Mouse (Mus musculus): ENCODE measurements around the gene Tbc1d22a. TPM values are rescaled to one million over a fixed set of nuclear protein-coding genes. Genes with fewer than 3 reads are reported as not detected.

Tbc1d22a gene
- total and polyA plus RNA-seq, 3 experiments: 15.1 to 21.1 TPM; not detected in 1

DNA sequence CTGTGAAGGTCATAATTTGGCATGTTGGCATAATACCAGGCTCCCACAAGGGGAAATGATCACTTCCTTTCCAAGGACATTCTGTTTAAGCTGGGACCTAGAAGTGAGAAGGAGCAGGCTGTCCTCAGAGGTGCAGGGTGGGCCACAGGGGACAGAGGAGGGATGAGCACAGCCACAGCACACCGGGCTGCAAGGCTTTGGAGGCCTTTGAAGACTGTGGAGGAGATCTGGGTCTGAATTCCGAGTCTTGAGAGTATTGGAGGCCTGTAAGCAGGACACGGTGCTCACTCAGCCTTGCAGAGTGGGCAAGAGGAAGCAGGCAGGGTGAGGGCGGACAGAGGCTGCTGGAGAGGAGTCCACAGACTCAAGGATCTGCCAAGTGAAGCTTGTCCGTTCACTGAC is 6.0 kb downstream of the Tbc1d22a start:
- no peaks in the 10 kb centered on the region; the same call in 1 of the 2 replicates for H3K79me2 ChIP-seq (ENCODE audit: control insufficient read depth, insufficient read depth, low read length, poor library complexity)
- H3K9ac ChIP-seq (ENCODE audit: control insufficient read depth, low read depth, low read length, poor library complexity, severe bottlenecking): no peak overlapping the region
- no peaks in the 10 kb centered on the region for H3K9me3 ChIP-seq (replicated peaks; ENCODE audit: insufficient read depth, low read length)
- H3K27me3 ChIP-seq (ENCODE audit: control insufficient read depth in 1 of 2, insufficient read depth in 2 of 2, low read length in 2 of 2): no peaks in the 10 kb centered on the region
- H3K4me3 ChIP-seq (ENCODE audit: control insufficient read depth in 1 of 2, insufficient read depth in 1 of 2, low read depth in 2 of 2, low read length in 2 of 2): no peak overlapping the region
- peaks cover 0 to under 1% of the 10 kb centered on the region in 2 experiments; a peak in 1 of 4 replicates for H3K36me3 ChIP-seq (ENCODE audit: control insufficient read depth in 1 of 2, insufficient read depth in 2 of 2, low read length in 2 of 2)
- peaks cover 4 to 6% of the 10 kb centered on the region in 2 experiments for H3K4me1 ChIP-seq (ENCODE audit: control insufficient read depth in 1 of 2, insufficient read depth in 2 of 2, low read length in 2 of 2)
- no peak for DNase-seq (ENCODE audit: low read depth, low spot score)
- H3K27ac ChIP-seq (ENCODE audit: control insufficient read depth, low read depth, low read length): no peak overlapping the region
- TF ChIP-seq TBP (IDR thresholded peaks at IDR 0.05; ENCODE audit: low read depth, low read length) (no peak), GABPA (IDR thresholded peaks at IDR 0.05; ENCODE audit: low read depth, low read length) (no peak), CTCF (IDR thresholded peaks at IDR 0.05 in 2 of 3, conservative IDR thresholded peaks at IDR 0.05 in 1 of 3; ENCODE audit: control insufficient read depth in 1 of 3, insufficient read depth in 1 of 3, low read depth in 2 of 3, low read length in 3 of 3, poor library complexity in 1 of 3, severe bottlenecking in 1 of 3) (no peak), USF1 (IDR thresholded peaks at IDR 0.05; ENCODE audit: low read depth, low read length) (no peak), USF2 (IDR thresholded peaks at IDR 0.05; ENCODE audit: borderline replicate concordance in 1 of 2, insufficient read depth in 1 of 2, low read depth in 1 of 2, low read length in 2 of 2) (no peak), SMC3 (IDR thresholded peaks at IDR 0.05; ENCODE audit: low read depth, low read length) (no peak)

DNA sequence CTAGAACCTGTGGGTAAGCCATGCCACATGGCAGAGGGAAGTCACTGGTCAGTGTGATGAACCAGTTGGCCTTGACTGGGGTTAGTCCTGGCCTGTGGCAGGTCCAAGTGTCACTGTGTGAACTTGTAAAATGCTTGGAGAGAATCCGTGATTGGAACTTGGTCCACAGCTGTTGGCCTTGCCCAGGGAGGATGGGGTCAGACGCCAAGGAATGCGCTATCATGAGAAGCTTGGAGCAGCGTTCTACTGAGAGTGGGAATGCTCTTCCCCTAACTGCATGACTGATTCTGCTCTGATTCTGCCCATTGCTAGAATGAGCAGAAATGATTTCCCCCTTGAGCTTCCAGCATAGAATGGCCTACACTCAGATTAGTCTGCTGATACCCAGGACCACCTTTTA is 6.5 kb downstream of the Tbc1d22a start:
- no peaks in the 10 kb centered on the region for H3K36me3 ChIP-seq (ENCODE audit: control insufficient read depth in 1 of 2, insufficient read depth in 2 of 2, low read length in 2 of 2)
- peaks cover 4 to 9% of the 10 kb centered on the region in 2 experiments for H3K4me1 ChIP-seq (ENCODE audit: control insufficient read depth in 1 of 2, insufficient read depth in 2 of 2, low read length in 2 of 2)
- H3K27ac ChIP-seq (ENCODE audit: control insufficient read depth, low read depth, low read length): no peak overlapping the region
- no peak overlapping the region for H3K4me3 ChIP-seq (ENCODE audit: control insufficient read depth in 1 of 2, insufficient read depth in 1 of 2, low read depth in 2 of 2, low read length in 2 of 2)
- no peak for DNase-seq (ENCODE audit: low read depth, low spot score)
- TF ChIP-seq CHD2 (IDR thresholded peaks at IDR 0.05; ENCODE audit: low read length) (no peak), TCF12 (IDR thresholded peaks at IDR 0.05; ENCODE audit: low read depth, low read length) (no peak)
- no peaks in the 10 kb centered on the region for H3K27me3 ChIP-seq (ENCODE audit: control insufficient read depth in 1 of 2, insufficient read depth in 2 of 2, low read length in 2 of 2)
- no peaks in the 10 kb centered on the region; the same call in 1 of the 2 replicates for H3K79me2 ChIP-seq (ENCODE audit: control insufficient read depth, insufficient read depth, low read length, poor library complexity)
- no peak overlapping the region for H3K9ac ChIP-seq (ENCODE audit: control insufficient read depth, low read depth, low read length, poor library complexity, severe bottlenecking)
- H3K9me3 ChIP-seq (replicated peaks; ENCODE audit: insufficient read depth, low read length): no peaks in the 10 kb centered on the region

DNA sequence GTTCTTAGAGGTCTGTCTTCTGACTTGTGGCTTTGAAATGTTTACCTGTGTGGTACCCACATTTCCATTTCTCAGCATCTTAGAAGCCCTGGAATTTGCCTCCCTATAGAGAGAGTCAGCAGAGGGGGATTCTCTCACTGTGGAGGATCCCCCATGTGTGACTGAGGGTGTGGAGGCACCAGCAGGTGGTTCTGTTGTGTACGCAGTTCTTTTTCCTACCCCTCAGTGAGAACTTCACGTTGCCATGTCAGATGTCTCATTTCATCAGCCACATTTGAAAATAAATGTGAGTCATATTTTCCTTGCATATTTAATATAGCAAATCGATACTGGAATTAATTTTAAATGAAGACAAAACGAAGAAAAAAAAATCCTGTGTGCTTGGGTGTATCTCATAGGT is 7.1 kb downstream of the Tbc1d22a start:
- H3K4me3 ChIP-seq (ENCODE audit: control insufficient read depth in 1 of 2, insufficient read depth in 1 of 2, low read depth in 2 of 2, low read length in 2 of 2): no peak overlapping the region
- H3K27me3 ChIP-seq (ENCODE audit: control insufficient read depth in 1 of 2, insufficient read depth in 2 of 2, low read length in 2 of 2): no peaks in the 10 kb centered on the region
- no peaks in the 10 kb centered on the region for H3K9me3 ChIP-seq (replicated peaks; ENCODE audit: insufficient read depth, low read length)
- no peak overlapping the region for H3K9ac ChIP-seq (ENCODE audit: control insufficient read depth, low read depth, low read length, poor library complexity, severe bottlenecking)
- TF ChIP-seq ETS1 (IDR thresholded peaks at IDR 0.05; ENCODE audit: low read depth, low read length): no peak
- TF ChIP-seq USF2 (IDR thresholded peaks at IDR 0.05; ENCODE audit: borderline replicate concordance in 1 of 2, insufficient read depth in 1 of 2, low read depth in 1 of 2, low read length in 2 of 2): no peak
- TF ChIP-seq ELF1 (IDR thresholded peaks at IDR 0.05; ENCODE audit: low read depth, low read length): no peak
- TF ChIP-seq MAZ (IDR thresholded peaks at IDR 0.05; ENCODE audit: low read depth, low read length): no peak
- no peak for TF ChIP-seq RAD21 (IDR thresholded peaks at IDR 0.05; ENCODE audit: low read depth, low read length)
- TF ChIP-seq NELFE (IDR thresholded peaks at IDR 0.05; ENCODE audit: low read depth, low read length): no peak
- TF ChIP-seq POLR2A (IDR thresholded peaks at IDR 0.05; ENCODE audit: control insufficient read depth in 1 of 2, insufficient read depth in 1 of 2, low read depth in 1 of 2, low read length in 2 of 2, poor library complexity in 1 of 2): no peak
- TF ChIP-seq MAFK (IDR thresholded peaks at IDR 0.05; ENCODE audit: borderline replicate concordance, low read depth, low read length): no peak
- TF ChIP-seq JUND (IDR thresholded peaks at IDR 0.05; ENCODE audit: low read depth, low read length): no peak
- no peak for TF ChIP-seq ZKSCAN1 (IDR thresholded peaks at IDR 0.05; ENCODE audit: low read depth, low read length)
- no peak for TF ChIP-seq ZMIZ1 (IDR thresholded peaks at IDR 0.05; ENCODE audit: low read depth, low read length)
- TF ChIP-seq E2F4 (IDR thresholded peaks at IDR 0.05; ENCODE audit: borderline replicate concordance, low read depth, low read length): no peak
- TF ChIP-seq CHD1 (IDR thresholded peaks at IDR 0.05; ENCODE audit: low read depth, low read length): no peak
- no peak for TF ChIP-seq ZNF384 (IDR thresholded peaks at IDR 0.05; ENCODE audit: low read depth, low read length)
- no peak for TF ChIP-seq GATA1 (IDR thresholded peaks at IDR 0.05; ENCODE audit: low read depth, low read length)
- no peak for TF ChIP-seq HCFC1 (IDR thresholded peaks at IDR 0.05; ENCODE audit: low read depth, low read length)
- no peak for TF ChIP-seq KAT2A (conservative IDR thresholded peaks at IDR 0.05; ENCODE audit: low read depth, low read length)
- no peak for TF ChIP-seq MEF2A (IDR thresholded peaks at IDR 0.05; ENCODE audit: extremely low read depth, insufficient replicate concordance, low read depth, low read length, poor library complexity, severe bottlenecking)
- no peak for TF ChIP-seq TCF12 (IDR thresholded peaks at IDR 0.05; ENCODE audit: low read depth, low read length)
- no peak for TF ChIP-seq EP300 (IDR thresholded peaks at IDR 0.05; ENCODE audit: low read depth in 1 of 2, low read length in 2 of 2)
- H3K4me1 ChIP-seq (ENCODE audit: control insufficient read depth in 1 of 2, insufficient read depth in 2 of 2, low read length in 2 of 2): peaks cover 4 to 9% of the 10 kb centered on the region in 2 experiments
- H3K27ac ChIP-seq (ENCODE audit: control insufficient read depth, low read depth, low read length): no peak overlapping the region
- H3K79me2 ChIP-seq (ENCODE audit: control insufficient read depth, insufficient read depth, low read length, poor library complexity): no peaks in the 10 kb centered on the region; the same call in 1 of the 2 replicates
- no peaks in the 10 kb centered on the region for H3K36me3 ChIP-seq (ENCODE audit: control insufficient read depth in 1 of 2, insufficient read depth in 2 of 2, low read length in 2 of 2)
- no peak for DNase-seq (ENCODE audit: low read depth, low spot score)

Measured in MEL (cell line).